Mouse (Mus musculus) lung, postnatal 0 days (tissue): ENCODE measurements around the gene B3galt4.
"Not testable (repeated sequence)": the region's sequence is repeated elsewhere in the genome, so short reads cannot be mapped to it uniquely, and the experiment has no call there.

Source experiments
- CTCF ChIP-seq: IDR thresholded peaks from 2 replicates; pipeline ENCODE4 v1.5.1; 2016; ENCODE audit warnings: antibody characterized with exemption, mild to moderate bottlenecking
- EP300 ChIP-seq: IDR thresholded peaks from 2 replicates; pipeline ENCODE4 v1.6.1; 2016; ENCODE audit warnings: antibody characterized with exemption, mild to moderate bottlenecking, control low read depth

DNA sequence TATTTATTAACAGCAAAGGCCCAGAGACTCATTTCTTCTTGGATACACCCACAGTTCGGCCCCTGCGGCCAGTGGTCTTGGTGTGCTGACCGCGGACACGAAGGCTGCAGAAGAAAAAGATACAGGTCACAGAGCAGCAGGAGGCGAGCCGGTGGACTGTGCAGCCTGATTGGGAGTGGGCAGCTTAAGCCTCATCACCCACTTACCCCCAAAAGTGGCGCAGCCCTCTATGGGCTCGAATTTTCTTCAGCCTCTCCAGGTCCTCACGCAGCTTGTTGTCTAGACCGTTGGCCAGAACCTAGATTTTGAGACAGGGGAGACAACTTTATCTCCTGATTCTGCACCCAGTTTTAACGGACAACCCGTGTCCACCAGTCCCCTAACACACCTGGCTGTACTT, 727 bp upstream of the B3galt4 start:
- not testable (repeated sequence) for TF ChIP-seq CTCF, EP300
